Mouse (Mus musculus): ENCODE measurements around the gene Zfp652. TPM values are rescaled to one million over a fixed set of nuclear protein-coding genes. Genes with fewer than 3 reads are reported as not detected.
"Not testable (repeated sequence)": the region's sequence is repeated elsewhere in the genome, so short reads cannot be mapped to it uniquely, and the experiment has no call there.

Zfp652 gene
- total RNA-seq, 2 experiments from 2014 or later = 105 to 128 TPM

DNA sequence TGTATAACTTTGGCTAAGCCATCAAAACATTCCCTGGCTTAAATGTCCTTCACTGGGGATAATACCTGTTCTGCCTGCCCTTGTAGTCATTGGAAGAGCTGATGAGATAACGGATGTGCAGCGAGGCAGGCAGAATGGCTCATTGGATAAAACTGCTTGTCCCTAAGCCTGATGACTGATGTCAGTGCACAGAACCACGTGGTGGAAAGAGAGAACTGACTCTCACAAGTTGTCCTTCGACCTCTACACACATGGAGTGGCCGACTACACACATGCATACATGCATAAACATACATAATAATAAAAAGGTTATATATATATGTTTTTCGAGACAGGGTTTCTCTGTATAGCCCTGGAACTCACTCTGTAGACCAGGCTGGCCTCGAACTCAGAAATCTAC is 2.0 kb upstream of the Zfp652 start:
- no peak for DNase-seq (ENCODE audit: low spot score)

GRCm38 (mm10) chr11:95712085-95712562 is 349 bp upstream of the Zfp652 start:
- DNase-seq (ENCODE audit: low spot score) = no peak

DNA sequence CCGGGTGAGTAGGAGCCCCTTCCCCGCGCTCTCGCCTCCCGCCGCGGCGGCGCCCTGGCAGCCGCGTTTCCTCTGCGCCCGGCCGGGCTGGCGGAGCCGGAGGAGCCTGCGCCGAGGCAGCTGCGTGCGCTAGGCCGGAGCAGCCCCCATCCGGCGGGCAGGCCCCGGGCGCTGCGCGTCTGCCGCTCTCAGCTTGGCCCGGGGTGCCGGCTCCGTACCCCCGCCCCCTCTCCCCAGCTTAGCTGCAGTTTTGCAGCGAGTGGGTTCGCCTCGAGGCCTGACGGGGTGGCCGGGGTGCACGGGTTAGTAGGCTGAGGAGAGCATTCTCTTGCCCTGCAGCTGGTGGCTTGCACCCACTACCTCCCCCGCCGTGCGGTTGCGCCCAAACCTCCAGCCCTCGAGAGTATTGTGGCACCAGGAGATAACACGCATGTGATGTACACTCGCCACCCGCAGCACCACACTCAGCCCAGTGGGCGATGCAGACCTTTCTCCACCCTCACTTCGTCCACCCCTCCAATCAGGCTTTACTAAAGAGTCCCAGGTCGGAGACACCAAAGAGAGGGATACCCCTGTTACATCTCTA is 845 bp downstream of the Zfp652 start:
- peak; percentile 29 for DNase-seq (ENCODE audit: low spot score)

GRCm38 (mm10) chr11:95713811-95714241 is 1.4 kb downstream of the Zfp652 start:
- DNase-seq (ENCODE audit: low spot score) = no peak

GRCm38 (mm10) chr11:95714411-95714810 is 1.9 kb downstream of the Zfp652 start:
- no peak for DNase-seq (ENCODE audit: low spot score)

DNA sequence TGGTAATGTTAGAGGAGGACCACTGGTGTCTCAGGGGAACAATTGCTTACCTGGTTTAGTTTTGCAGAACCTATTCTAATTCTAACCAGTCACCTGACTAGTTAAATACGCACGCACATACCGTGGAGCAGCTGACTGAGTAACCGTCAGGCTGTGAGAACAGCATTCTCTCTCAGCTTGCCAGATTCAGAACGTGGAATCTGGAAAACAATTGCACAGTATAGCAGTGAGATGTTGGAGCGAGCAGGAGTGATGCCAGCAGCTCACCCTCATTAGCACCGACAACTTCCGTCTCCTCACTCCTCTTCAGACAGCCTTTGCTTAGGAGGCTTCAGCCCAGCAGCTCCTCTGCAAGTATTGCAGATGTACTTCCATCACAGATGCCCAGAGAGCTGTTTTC is 3.7 kb downstream of the Zfp652 start:
- no peak for DNase-seq (ENCODE audit: low spot score)

DNA sequence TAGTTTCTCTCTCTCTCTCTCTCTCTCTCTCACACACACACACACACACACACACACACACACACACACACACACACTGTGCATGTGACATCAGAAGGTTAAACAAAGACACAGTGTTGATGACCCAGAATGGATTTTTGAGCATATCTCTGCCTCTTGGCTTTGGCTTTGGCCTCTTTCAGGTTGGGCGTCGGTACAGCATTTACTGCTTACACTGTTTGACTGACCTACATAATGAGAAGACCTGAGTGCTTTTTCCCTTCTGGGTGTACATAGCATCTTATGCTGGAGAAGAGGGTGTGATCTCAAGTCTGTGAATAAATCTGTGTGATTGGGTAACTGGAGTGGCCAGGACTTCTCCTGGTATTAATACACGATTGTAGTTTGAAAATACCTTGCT is 6.9 kb downstream of the Zfp652 start:
- DNase-seq (ENCODE audit: low spot score) = no peak

- no peak for DNase-seq (ENCODE audit: low spot score)
These were observed 10.8 kb downstream of the Zfp652 start, which contains the start of gene B130006D01Rik for GRCm38 (mm10) chr11:95723287-95723686. Gene B130006D01Rik, plus strand, starts transcription at chr11:95723587.

DNA sequence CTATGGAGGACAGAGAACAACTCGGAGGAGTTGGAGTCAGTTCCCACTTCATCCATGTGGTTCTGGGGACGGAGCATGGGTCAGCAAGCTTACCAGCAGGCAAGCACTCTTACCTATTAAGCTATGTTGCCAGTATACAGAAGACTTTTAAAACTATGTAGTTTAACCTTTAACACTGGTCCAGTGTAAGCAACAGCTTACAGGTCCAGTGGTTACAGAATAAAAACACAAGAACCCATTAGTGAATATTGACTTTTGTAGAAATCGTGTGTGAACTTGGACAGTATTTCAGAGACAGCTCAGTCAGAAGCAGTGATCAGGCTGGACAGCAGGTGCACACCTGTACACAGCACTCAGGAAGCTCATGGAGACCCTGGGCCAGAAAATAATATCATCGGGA is 12.0 kb downstream of the Zfp652 start:
- DNase-seq (ENCODE audit: low spot score) = no peak

DNA sequence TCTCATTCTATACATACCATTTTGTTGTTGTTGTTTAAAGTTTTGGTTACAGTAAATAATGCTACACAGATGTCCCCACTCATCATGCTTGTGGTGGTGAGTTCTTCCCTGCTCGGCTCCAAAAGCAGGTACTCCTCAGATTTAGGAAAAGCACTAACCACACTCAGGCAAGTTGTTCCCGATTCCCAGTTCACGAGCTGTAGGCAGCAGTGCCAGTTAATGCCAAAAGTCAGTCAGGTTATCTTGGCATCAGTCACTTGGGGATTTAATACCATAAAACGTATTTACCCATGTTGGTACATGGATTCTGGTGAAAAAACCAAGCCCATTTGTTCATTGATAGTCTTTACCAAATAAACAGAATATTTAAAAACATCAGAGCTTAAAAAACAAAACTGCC is 13.7 kb downstream of the Zfp652 start:
- DNase-seq (ENCODE audit: low spot score) = no peak

DNA sequence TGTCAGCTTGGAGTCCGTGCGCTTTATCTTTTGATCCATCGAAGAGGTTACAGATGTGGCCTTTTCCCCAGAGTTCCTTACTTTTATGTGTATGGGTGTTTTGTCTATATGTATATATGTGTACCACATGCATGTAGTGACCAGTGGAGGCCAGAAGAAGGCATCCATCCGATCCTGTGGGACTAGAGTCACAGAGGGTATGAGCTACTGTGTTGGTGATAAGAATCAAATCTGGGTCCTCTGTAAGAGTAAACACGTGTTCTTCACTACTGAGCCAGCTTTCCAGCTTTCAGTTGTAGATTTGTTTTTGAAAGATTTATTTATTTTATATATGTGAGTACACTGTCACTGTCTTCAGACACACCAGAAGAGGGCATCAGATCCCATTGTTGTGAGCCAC is 15.5 kb downstream of the Zfp652 start:
- DNase-seq (ENCODE audit: low spot score) = no peak

DNA sequence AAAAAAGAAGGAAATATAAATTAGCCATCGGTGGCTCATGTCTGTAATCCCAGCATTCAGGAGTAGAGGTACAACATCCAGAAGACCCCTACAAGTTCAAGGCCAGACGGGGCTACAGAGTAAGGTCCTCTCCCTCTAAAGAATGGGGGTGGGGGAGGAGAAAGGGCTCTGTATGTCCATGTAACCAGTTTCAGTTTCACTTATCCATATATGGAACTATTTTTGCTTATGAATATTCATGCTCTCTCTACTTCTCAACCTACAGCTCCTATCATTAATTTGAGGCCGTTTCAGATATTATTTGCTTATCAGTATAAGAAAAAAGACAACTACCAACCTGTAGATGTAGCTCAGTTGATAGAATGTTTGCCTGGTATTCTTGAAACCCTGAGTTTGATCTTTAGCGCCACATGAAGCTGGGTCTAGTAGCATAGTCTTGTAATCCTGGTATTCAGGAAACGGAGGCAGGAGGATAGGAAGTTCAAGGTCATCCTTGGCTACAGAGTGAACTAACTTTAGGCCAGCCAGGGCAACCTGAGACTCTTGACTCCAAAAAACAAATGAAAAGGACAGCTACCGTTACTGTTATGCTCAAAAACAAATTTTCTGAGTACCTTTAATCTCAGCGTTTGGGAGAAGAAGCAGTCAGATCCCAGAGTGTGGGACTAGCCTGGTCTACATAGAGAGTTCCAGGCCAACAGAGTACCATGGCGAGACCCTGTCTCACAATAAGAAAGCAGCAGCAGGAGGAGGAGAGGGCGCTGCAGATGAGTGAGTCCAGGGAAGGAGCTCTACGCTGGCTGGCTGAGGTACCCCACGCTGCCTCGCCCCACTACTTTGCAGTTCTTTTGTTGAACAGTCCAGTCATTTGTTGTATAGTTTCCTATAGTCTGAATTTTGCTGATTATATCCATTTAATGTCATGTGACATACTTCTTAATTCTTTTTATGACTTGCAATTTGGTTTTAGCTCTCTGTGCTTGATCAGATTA is 16.7 kb downstream of the Zfp652 start:
- DNase-seq (ENCODE audit: low spot score) = no peak

DNA sequence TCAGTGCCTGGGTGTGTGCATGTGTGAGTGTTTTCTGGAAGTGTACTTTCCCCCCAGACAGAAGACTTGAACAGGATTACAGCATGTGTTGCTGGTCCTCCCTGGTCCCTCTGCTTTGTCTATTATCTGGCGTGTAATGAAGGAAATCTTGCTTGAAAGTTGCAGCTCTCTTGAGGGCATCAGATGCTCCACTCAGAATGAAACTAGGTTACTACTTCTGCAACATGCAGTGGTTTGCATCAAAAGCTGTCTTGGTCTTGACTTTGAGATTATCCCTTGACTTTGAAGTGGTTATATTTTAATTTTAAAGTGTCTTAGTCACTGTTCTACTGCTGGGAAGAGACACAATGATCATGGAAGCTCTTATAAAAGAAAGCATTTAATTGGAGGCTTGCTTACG is 22.0 kb downstream of the Zfp652 start:
- DNase-seq (ENCODE audit: low spot score) = no peak

DNA sequence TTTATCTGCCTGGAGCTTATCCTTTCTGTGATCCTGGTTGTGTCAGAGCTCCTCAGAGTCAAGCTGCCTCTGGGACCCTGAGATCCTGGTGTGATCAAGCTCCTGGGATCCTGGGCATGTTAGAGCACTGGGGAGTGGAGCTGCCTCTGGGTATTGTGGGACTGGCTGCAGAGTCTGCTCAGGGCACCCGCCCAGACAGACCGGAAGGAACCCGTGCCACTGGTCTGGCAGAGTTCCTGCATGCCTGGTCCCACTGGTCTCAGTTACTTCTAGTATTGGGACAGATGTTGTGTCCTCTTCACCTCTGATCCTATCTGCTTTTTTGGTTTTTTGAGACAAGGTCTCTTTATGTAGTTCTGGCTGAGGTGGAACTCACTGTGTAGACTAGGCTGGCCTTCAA is 25.3 kb downstream of the Zfp652 start:
- DNase-seq (ENCODE audit: low spot score) = peak; percentile 22

GRCm38 (mm10) chr11:95744521-95744920 is 32.0 kb downstream of the Zfp652 start:
- no peak for DNase-seq (ENCODE audit: low spot score)

DNA sequence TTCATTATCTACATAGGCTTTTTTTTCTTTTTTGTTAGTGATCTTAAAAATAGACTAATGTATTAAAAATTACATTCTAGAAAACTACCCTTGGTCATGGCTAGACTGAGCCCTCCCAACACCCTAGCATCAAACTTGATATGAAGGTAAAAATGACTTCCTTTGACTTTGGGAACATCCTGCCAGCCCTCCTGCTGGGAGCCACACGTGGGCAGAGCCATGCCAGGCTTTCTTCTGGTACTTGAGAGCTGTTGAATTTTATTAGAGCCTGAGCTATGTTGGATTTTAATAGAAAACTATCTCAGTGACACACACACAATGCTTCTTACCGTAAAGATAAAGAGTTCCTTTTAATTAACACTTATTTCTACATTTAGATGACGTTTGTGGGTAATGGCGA is 34.3 kb downstream of the Zfp652 start:
- DNase-seq (ENCODE audit: low spot score) = no peak

DNA sequence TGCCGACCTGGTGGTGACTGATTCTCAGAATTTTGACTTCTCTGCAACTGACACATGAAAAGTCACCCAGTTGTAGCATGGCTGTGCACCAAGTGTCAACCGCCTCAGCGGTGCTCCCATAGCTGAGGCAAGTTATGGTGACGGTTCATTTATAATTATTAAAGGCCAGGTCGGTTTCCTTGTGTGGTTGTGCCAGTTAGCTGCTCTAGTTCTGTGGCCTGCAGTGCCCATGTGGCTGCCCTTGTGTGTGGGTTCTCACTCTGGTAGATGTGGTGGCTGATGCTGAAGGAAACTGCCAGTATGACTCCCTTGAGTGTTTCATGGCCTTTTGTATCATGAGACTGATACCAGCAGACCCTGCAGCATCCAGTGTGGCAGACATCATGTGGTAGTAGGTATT is 35.9 kb downstream of the Zfp652 start:
- DNase-seq (ENCODE audit: low spot score) = no peak

- no peak for DNase-seq (ENCODE audit: low spot score)
These were observed 37.1 kb downstream of the Zfp652 start for GRCm38 (mm10) chr11:95749619-95750018.

GRCm38 (mm10) chr11:95750995-95751394 is 38.5 kb downstream of the Zfp652 start:
- peak; percentile 83 for DNase-seq (ENCODE audit: low spot score)

DNA sequence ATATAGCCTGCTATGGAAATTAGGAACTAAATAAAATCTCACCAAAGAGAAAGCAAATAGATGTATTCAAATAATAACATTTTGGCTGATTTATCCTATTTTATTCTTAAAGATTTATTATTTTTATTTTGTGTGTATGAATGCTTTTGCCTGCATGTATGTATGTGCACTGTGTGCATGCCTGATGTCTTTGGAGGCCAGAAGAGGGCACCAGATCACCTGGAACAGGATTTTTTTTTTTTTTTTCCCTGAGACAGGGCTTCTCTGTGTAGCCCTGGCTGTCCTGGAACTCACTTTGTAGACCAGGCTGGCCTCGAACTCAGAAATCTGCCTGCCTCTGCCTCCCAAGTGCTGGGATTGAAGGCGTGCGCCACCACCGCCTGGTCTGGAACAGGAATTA is 42.7 kb downstream of the Zfp652 start:
- not testable (repeated sequence) for DNase-seq (ENCODE audit: low spot score)

DNA sequence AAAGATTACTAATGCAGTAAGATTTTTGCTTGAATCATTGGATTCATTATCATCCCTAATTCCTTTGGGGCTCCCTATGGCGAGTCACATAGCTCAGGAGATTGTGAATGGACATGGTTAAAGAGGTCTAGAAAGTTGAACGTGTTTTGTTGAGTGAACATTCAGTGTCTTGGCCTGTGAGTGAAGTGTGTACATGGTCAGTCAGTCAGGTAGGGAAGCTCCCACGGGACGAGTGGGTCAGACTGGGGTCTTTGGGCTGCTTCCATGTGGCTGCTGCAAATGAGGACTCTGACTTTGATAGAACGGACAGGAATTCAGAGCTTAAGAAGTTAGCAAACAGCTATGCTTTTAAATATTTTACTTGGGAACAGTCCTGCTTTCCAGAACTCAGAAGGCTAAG is 48.0 kb downstream of the Zfp652 start:
- DNase-seq (ENCODE audit: low spot score) = no peak

- DNase-seq (ENCODE audit: low spot score) = no peak
These were observed 50.5 kb downstream of the Zfp652 start for GRCm38 (mm10) chr11:95762996-95763395.

- DNase-seq (ENCODE audit: low spot score) = no peak
These were observed 52.3 kb downstream of the Zfp652 start for GRCm38 (mm10) chr11:95764806-95765205.
